Mouse (Mus musculus) CH12.LX (cell line): Measurements from ENCODE around the gene Asb16. TPM values are rescaled to one million over a fixed set of nuclear protein-coding genes. Genes with fewer than 3 reads are reported as not detected.
"Not testable (repeated sequence)": the region's sequence is repeated elsewhere in the genome, so short reads cannot be mapped to it uniquely, and the experiment has no call there.

Experiments
- DNase-seq: peaks from one replicate; pipeline ENCODE4 v3.0.0-alpha.2; 2013; ENCODE audit errors: extremely low read depth
- H3K27ac ChIP-seq: 2 replicates; pipeline ENCODE4 v1.5.1; 2012; ENCODE audit warnings: low read depth, mild to moderate bottlenecking, control low read depth, moderate library complexity; ENCODE audit not compliant: insufficient read depth
- H3K27me3 ChIP-seq: replicated peaks from 2 replicates; pipeline ENCODE3; 2012; ENCODE audit warnings: inconsistent platforms
- H3K36me3 ChIP-seq, 2 experiments: replicated peaks in 1 of 2; 2 replicates each; pipeline versions ENCODE3 to v1.6.1; 2012; ENCODE audit warnings: inconsistent platforms in 1 of 2, low read length in 1 of 2, mild to moderate bottlenecking in 1 of 2, mixed read lengths in 1 of 2, moderate library complexity in 1 of 2; ENCODE audit not compliant: control insufficient read depth in 1 of 2, insufficient read depth in 1 of 2
- H3K4me1 ChIP-seq, 2 experiments: 2 replicates each; pipeline ENCODE4 v1.6.1; 2012; ENCODE audit warnings: inconsistent platforms in 1 of 2, moderate library complexity in 1 of 2; ENCODE audit not compliant: insufficient read depth in 2 of 2, control insufficient read depth in 1 of 2
- H3K4me2 ChIP-seq: 2 replicates; pipeline ENCODE4 v1.6.1; 2012; ENCODE audit warnings: low read depth, mild to moderate bottlenecking, control low read depth; ENCODE audit not compliant: poor library complexity, insufficient read depth, severe bottlenecking
- H3K4me3 ChIP-seq, 3 experiments: fragments of 150-350 bp in 1 of 3; sonication (generic) in 1 of 3; replicated peaks in 1 of 3; 2 replicates each; pipeline versions ENCODE3 to v1.5.1; 2011 to 2012; ENCODE audit warnings: low read depth in 2 of 3, low read length in 2 of 3, mild to moderate bottlenecking in 2 of 3, moderate library complexity in 2 of 3, control low read depth in 1 of 3, improper control_type of control experiment in 1 of 3, inconsistent platforms in 1 of 3, mixed read lengths in 1 of 3; ENCODE audit not compliant: poor library complexity in 1 of 3
- H3K79me2 ChIP-seq: replicated peaks from 2 replicates; pipeline ENCODE4 v1.6.1; 2012; ENCODE audit warnings: mild to moderate bottlenecking, moderate library complexity; ENCODE audit not compliant: control insufficient read depth, poor library complexity, insufficient read depth, severe bottlenecking; ENCODE audit errors: extremely low read depth
- H3K9ac ChIP-seq: 2 replicates; pipeline ENCODE4 v1.6.1; 2012; ENCODE audit warnings: low read depth, mild to moderate bottlenecking, control low read depth, moderate library complexity; ENCODE audit not compliant: insufficient read depth
- H3K9me3 ChIP-seq: replicated peaks from 2 replicates; pipeline ENCODE3; 2012; ENCODE audit warnings: low read length, inconsistent platforms, mixed read lengths
- BHLHE40 ChIP-seq: IDR thresholded peaks from 2 replicates; pipeline ENCODE4 v1.6.1; 2011; ENCODE audit warnings: mild to moderate bottlenecking, low read depth, low read length, improper control_type of control experiment
- CHD1 ChIP-seq: IDR thresholded peaks from 2 replicates; pipeline ENCODE4 v1.6.1; 2012; ENCODE audit warnings: low read depth, low read length, improper control_type of control experiment, inconsistent platforms
- CHD2 ChIP-seq: IDR thresholded peaks from 2 replicates; pipeline ENCODE4 v1.6.1; 2011; ENCODE audit warnings: low read length, improper control_type of control experiment
- CTCF ChIP-seq, 2 experiments: IDR thresholded peaks in 1 of 2; conservative IDR thresholded peaks in 1 of 2; 2 replicates each; pipeline ENCODE4 v1.5.1; 2011 to 2012; ENCODE audit warnings: low read depth in 2 of 2, low read length in 2 of 2, improper control_type of control experiment in 1 of 2, inconsistent platforms in 1 of 2, mild to moderate bottlenecking in 1 of 2, moderate library complexity in 1 of 2
- E2F4 ChIP-seq: IDR thresholded peaks from 2 replicates; pipeline ENCODE4 v1.6.1; 2011; ENCODE audit warnings: low read depth, low read length, improper control_type of control experiment; ENCODE audit not compliant: insufficient replicate concordance
- EP300 ChIP-seq: IDR thresholded peaks from 2 replicates; pipeline ENCODE4 v1.6.1; 2011; ENCODE audit warnings: low read length, improper control_type of control experiment
- ETS1 ChIP-seq: conservative IDR thresholded peaks from 2 replicates; pipeline ENCODE4 v1.6.1; 2012; ENCODE audit warnings: low read depth, mild to moderate bottlenecking, inconsistent platforms, low read length, improper control_type of control experiment, moderate library complexity
- GABPA ChIP-seq: IDR thresholded peaks from 2 replicates; pipeline ENCODE4 v1.6.1; 2012; ENCODE audit warnings: low read depth, low read length, improper control_type of control experiment, inconsistent platforms; ENCODE audit not compliant: insufficient replicate concordance
- HCFC1 ChIP-seq: IDR thresholded peaks from 2 replicates; pipeline ENCODE4 v1.6.1; 2012; ENCODE audit warnings: low read depth, mild to moderate bottlenecking, inconsistent platforms, low read length, improper control_type of control experiment
- JUN ChIP-seq: IDR thresholded peaks from 2 replicates; pipeline ENCODE4 v1.6.1; 2011; ENCODE audit warnings: low read depth, mild to moderate bottlenecking, low read length, improper control_type of control experiment, moderate library complexity; ENCODE audit not compliant: insufficient read depth
- KAT2A ChIP-seq: IDR thresholded peaks from 2 replicates; pipeline ENCODE4 v1.6.1; 2012; ENCODE audit warnings: low read length, improper control_type of control experiment, inconsistent platforms; ENCODE audit not compliant: insufficient replicate concordance
- MAFK ChIP-seq: IDR thresholded peaks from 2 replicates; pipeline ENCODE4 v1.6.1; 2011; ENCODE audit warnings: low read length, improper control_type of control experiment; ENCODE audit not compliant: insufficient replicate concordance
- MAX ChIP-seq: IDR thresholded peaks from 2 replicates; pipeline ENCODE4 v1.6.1; 2011; ENCODE audit warnings: low read length, improper control_type of control experiment
- MEF2A ChIP-seq: IDR thresholded peaks from 2 replicates; pipeline ENCODE4 v1.6.1; 2014; ENCODE audit warnings: low read depth, mild to moderate bottlenecking, inconsistent platforms, low read length, improper control_type of control experiment, borderline replicate concordance
- MXI1 ChIP-seq: IDR thresholded peaks from 2 replicates; pipeline ENCODE4 v1.6.1; 2011; ENCODE audit warnings: mild to moderate bottlenecking, low read depth, low read length, improper control_type of control experiment
- MYC ChIP-seq: IDR thresholded peaks from 2 replicates; pipeline ENCODE4 v1.6.1; 2011; ENCODE audit warnings: low read depth, mild to moderate bottlenecking, improper control_type of control experiment, low read length
- NELFE ChIP-seq: IDR thresholded peaks from 2 replicates; pipeline ENCODE4 v1.6.1; 2011; ENCODE audit warnings: low read depth, low read length, improper control_type of control experiment
- PAX5 ChIP-seq: IDR thresholded peaks from 2 replicates; pipeline ENCODE4 v1.6.1; 2012; ENCODE audit warnings: low read length, inconsistent platforms, mixed read lengths
- RAD21 ChIP-seq: IDR thresholded peaks from 2 replicates; pipeline ENCODE4 v1.6.1; 2011; ENCODE audit warnings: low read depth, mild to moderate bottlenecking, low read length, improper control_type of control experiment, moderate library complexity
- SIN3A ChIP-seq: IDR thresholded peaks from 2 replicates; pipeline ENCODE4 v1.6.1; 2012; ENCODE audit warnings: low read length, improper control_type of control experiment, inconsistent platforms
- SMC3 ChIP-seq: IDR thresholded peaks from 2 replicates; pipeline ENCODE4 v1.6.1; 2011; ENCODE audit warnings: low read depth, low read length, improper control_type of control experiment
- TBP ChIP-seq: conservative IDR thresholded peaks from 2 replicates; pipeline ENCODE4 v1.6.1; 2011; ENCODE audit warnings: low read depth, low read length, improper control_type of control experiment
- USF1 ChIP-seq: IDR thresholded peaks from 2 replicates; pipeline ENCODE4 v1.6.1; 2014; ENCODE audit warnings: low read depth, mild to moderate bottlenecking, inconsistent platforms, low read length, improper control_type of control experiment
- ZNF384 ChIP-seq: IDR thresholded peaks from 2 replicates; pipeline ENCODE4 v1.6.1; 2012; ENCODE audit warnings: low read depth, low read length, improper control_type of control experiment, inconsistent platforms
- dilution Hi-C: fragments of 300-500 bp; cut with MboI; formaldehyde crosslinking; loops from 2 replicates; pipeline ENCODE4 v1.14.3; 2020; ENCODE audit warnings: low sequenced_read_pairs; ENCODE audit not compliant: extremely low pct_unique_long_range_greater_than_20kb, extremely low pct_ligation_motif_present
- in situ Hi-C: fragments of 300-500 bp; cut with MboI; formaldehyde crosslinking; loops from 3 replicates; pipeline ENCODE4 v1.14.3; 2019; ENCODE audit warnings: low sequenced_read_pairs, low pct_ligation_motif_present, low pct_unique_long_range_greater_than_20kb, mixed read lengths
- polyA plus RNA-seq: library from polyadenylated mRNA; unstranded; fragments of >175 nt; gene quantifications from 2 replicates; pipeline ENCODE4 v1.2.1, GENCODE M21; 2012; ENCODE audit warnings: low read depth; ENCODE audit not compliant: insufficient read length
- total RNA-seq, 2 experiments: library from RNA; depleted of rRNA; stranded (reverse); fragments of 300-350 nt in 1 of 2; fragments of >200 nt in 1 of 2; gene quantifications; 2 replicates each; pipeline ENCODE4 v1.2.3; 2012 to 2014

The Asb16 gene
- total and polyA plus RNA-seq, 3 experiments: not detected

DNA sequence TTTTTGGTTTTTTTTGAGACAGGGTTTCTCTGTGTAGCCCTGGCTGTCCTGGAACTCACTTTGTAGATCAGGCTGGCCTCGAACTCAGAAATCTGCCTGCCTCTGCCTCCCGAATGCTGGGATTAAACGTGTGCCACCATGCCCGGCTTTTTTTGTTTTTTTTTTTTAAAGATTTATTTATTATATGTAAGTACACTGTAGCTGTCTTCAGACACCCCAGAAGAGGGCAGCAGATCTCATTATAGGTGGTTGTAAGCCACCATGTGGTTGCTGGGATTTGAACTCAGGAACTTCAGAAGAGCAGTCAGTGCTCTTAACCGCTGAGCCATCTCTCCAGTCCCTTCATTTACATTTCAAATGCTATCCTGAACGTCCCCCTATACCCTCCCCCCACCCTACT lies 11.7 kb downstream of the Asb16 start:
- H3K9ac ChIP-seq, H3K9me3 ChIP-seq, H3K4me2 ChIP-seq, DNase-seq, H3K4me3 ChIP-seq, H3K27me3 ChIP-seq, dilution Hi-C loops, H3K36me3 ChIP-seq, in situ Hi-C loops, H3K27ac ChIP-seq, H3K79me2 ChIP-seq: not testable (repeated sequence)
- TF ChIP-seq CTCF (conservative IDR thresholded peaks at IDR 0.05 in 1 of 2, IDR thresholded peaks at IDR 0.05 in 1 of 2; ENCODE audit: low read depth in 2 of 2, low read length in 2 of 2): peak in 1 of 2 experiments; percentile 6; a peak in 1 of 4 replicates
- peaks cover 5 to 20% of the 10 kb centered on the region in 2 experiments for H3K4me1 ChIP-seq

DNA sequence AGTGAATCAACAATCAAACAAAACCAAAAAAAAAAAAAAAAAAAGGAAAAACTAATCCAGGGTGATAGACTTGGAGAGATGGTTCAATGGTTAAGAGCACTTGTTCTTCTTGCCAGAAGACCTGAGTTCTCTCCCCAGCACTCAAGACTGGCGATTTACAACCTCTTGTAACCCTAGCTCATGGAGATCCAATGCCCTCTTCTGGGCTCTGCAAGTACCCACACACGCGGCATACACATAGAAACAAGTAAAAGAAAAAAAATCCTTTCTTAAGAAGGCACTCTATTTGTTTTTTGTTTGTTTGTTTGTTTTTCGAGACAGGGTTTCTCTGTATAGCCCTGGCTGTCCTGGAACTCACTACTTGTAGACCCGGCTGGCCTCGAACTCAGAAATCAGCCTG lies 15.4 kb downstream of the Asb16 start:
- in situ Hi-C loops: no loop called here
- H3K9ac ChIP-seq: no peak overlapping the region
- no peak overlapping the region for H3K27ac ChIP-seq

DNA sequence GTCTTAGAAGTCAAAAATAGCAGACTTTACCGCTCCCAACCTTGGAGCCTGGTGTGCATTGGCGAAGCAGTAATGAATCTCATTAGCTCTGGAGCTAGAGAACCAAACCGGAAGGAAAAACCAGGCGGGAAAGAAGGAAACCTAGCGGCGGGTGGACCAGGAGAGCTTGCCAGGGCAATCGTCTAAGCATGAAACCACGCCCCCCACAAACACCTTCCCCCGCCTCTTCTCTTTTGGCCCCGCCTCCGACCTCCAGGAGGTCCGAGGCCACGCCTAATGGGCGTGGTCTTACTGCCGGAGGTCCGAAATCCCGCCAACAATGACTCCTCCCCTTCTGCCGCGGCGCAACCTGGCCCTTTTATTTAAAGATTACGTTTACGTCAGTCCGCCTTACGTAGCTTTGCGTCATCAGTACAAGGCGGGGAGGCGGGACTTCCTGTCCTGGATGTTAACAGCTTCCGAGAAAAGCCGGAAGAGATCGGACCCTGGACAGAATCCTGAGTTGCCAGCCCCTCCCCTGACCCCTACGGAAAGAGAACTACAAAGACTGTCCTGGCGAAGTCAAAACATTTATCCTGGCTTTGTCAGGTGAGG lies 16.1 kb downstream of the Asb16 start, which contains the start of gene Tmub2:
Gene Tmub2 (plus strand): TSS at position 431 of the 594 bp plus-strand sequence.
- Histone ChIP-seq H3K79me2 (no peaks in the 10 kb centered on the region; the same call in 1 of the 2 replicates), H3K9me3 (no peaks in the 10 kb centered on the region), H3K36me3 (peaks cover 23 to 35% of the 10 kb centered on the region in 2 experiments), H3K27me3 (no peaks in the 10 kb centered on the region), H3K9ac (peak within 1 kb of the TSS; percentile 67), H3K4me3 (peak within 1 kb of the TSS; percentile 70 to 97 (median 75)), H3K4me1 (peaks cover 3 to 29% of the 10 kb centered on the region in 2 experiments; a peak in 2 of 4 replicates), H3K4me2 (peak within 1 kb of the TSS; percentile 88), H3K27ac (peak within 1 kb of the TSS; percentile 44)
- in situ Hi-C loops (no loop called here), dilution Hi-C loops (no loop called here)
- peak; percentile 100 for DNase-seq
- no peak; the same call in none of the 2 replicates for TF ChIP-seq MAX
- peak; percentile 98 for TF ChIP-seq E2F4
- TF ChIP-seq SMC3: no peak
- no peak for TF ChIP-seq USF1
- no peak; the same call in 1 of the 2 replicates for TF ChIP-seq ZNF384
- peak; percentile 53 for TF ChIP-seq MEF2A
- TF ChIP-seq JUN: peak; percentile 53; the same call in 1 of the 2 replicates
- TF ChIP-seq TBP: peak; percentile 75; the same call in 1 of the 2 replicates
- TF ChIP-seq SIN3A: peak; percentile 91; the same call in 1 of the 2 replicates
- TF ChIP-seq MYC: peak; percentile 71
- TF ChIP-seq NELFE: peak; percentile 24; the same call in 1 of the 2 replicates
- TF ChIP-seq CHD2: peak; percentile 41
- no peak; a peak in 1 of 4 replicates for TF ChIP-seq CTCF (conservative IDR thresholded peaks at IDR 0.05 in 1 of 2, IDR thresholded peaks at IDR 0.05 in 1 of 2; ENCODE audit: low read depth in 2 of 2, low read length in 2 of 2)
- TF ChIP-seq RAD21: no peak
- TF ChIP-seq EP300: no peak
- no peak for TF ChIP-seq BHLHE40
- no peak for TF ChIP-seq PAX5
- no peak for TF ChIP-seq MXI1
- TF ChIP-seq MAFK: no peak
- peak; percentile 85 for TF ChIP-seq ETS1
- peak; percentile 78; the same call in 1 of the 2 replicates for TF ChIP-seq KAT2A
- TF ChIP-seq CHD1: no peak

More for the DNA sequence above, 15.4 kb downstream of the Asb16 start:
- dilution Hi-C loops: no loop called here
- peak in 1 of 2 experiments; percentile 41; a peak in 2 of 4 replicates for TF ChIP-seq CTCF (conservative IDR thresholded peaks at IDR 0.05 in 1 of 2, IDR thresholded peaks at IDR 0.05 in 1 of 2; ENCODE audit: low read depth in 2 of 2, low read length in 2 of 2)
- peak; percentile 32 for TF ChIP-seq RAD21
- no peak for TF ChIP-seq GABPA
- no peak for TF ChIP-seq HCFC1
- peak; percentile 20; the same call in 1 of the 2 replicates for TF ChIP-seq SMC3
- H3K4me1 ChIP-seq: peaks cover 0 to 22% of the 10 kb centered on the region in 2 experiments; a peak in 2 of 4 replicates
- H3K79me2 ChIP-seq: no peaks in the 10 kb centered on the region; the same call in 1 of the 2 replicates
- H3K9me3 ChIP-seq: no peaks in the 10 kb centered on the region
- H3K36me3 ChIP-seq: peaks cover 18 to 28% of the 10 kb centered on the region in 2 experiments
- H3K4me2 ChIP-seq: peak overlapping the region; percentile 58; the same call in 1 of the 2 replicates
- DNase-seq: peak; percentile 37
- no peaks in the 10 kb centered on the region for H3K27me3 ChIP-seq
- no peak overlapping the region for H3K4me3 ChIP-seq
